Mouse (Mus musculus) adrenal gland, adult 10 weeks (tissue): ENCODE measurements around the gene Tmem192. TPM values are rescaled to one million over a fixed set of nuclear protein-coding genes. Genes with fewer than 3 reads are reported as not detected.

Source experiments
- polyA plus RNA-seq: library from polyadenylated mRNA; stranded (reverse); fragments of 350-450 nt; fragmentation: Illumina TruSeq; extraction: RNeasy Lipid Tissue Mini Kit (QIAGEN cat#74804); gene quantifications from one replicate; pipeline ENCODE4 v1.2.3, GENCODE M21; 2014; ENCODE audit warnings: low read depth, low replicate concordance

Tmem192 gene
- polyA plus RNA-seq, result 54.8 TPM

DNA sequence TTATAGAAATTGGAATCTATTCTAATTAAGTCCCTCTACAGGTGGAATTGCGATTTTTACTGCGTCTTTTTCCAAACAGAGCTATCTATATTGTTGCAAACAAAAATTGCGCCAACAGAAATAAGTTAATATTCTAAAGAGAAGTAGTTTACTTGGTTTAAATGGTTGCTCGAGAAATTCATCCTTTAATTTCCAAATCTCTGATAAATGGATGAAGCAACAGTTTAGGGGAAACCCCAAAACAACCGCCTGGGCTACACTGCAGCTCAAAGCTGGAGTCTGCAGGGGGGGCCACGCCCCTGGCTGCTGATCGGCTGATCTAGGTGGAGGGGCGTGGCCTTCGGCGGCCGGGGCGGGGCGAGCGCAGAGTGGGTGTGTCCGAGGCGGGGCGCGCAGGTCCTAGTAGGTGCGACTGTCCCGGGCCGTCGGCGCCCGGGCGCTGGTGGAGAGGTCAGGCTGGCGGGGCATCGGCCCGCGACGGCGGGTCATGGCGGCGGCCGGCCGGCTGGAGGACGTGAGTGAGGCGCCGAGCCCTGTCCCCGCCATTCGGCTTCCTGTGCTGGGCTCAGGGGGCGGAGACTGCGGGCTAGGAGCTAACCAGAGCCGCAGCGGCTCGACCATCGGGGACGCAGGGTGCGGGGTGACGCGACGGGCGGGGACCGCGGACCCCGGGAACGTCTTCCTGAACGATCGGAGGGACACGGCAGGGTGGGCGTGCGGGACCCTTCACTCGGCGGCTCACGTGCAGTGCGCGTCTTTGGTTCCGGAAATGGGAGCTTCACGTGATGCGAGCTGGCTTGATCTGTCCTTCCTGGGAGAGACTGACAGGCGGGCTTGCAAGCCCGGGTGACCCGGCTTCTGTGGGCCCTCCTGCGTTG, at the start of gene Tmem192:
Gene Tmem192 (plus strand): TSS at position 366 of the 878 bp plus-strand sequence.

DNA sequence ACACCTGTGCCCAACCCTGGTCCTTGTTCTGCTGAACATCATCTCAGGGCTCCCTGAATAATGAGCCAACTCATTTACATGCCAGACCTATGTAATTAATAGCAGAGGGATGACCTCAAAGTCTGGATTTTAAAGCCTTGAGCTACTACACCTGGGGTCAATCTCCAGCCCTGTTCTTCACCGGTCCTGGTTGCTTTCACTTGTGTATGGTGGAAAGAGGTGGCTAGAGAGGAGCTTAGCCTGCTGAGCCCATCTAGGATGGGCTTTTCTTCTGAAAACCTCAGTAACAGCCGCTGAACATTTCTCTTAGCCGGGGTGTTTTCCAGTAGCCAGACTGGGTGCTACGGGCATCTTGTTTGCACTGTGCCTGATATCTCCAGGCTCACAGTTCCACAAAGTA, 40.7 kb downstream of the Tmem192 start, which contains the start of gene Trim75:
Gene Trim75 (minus strand): TSS at position 101 of the 400 bp plus-strand sequence.

DNA sequence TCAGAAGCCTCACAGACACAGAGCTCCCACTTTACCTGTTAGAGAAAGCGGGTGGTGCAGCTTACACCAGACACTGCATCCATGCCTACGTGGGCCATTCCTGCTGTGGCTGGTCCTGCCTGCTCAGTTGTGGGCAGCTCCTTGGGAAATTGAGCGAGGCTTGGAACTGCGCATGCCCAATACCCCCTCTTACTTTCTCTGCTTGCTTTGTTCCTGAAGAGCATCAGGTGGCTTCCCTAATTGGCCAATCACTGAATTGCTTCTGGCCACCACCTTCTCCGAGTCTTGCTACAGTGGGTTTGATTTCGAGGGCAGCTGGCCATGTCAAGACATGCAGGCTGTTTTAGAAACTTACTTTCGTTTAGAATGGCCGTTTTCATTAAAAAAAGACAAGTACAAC, 71.4 kb downstream of the Tmem192 start, which contains the start of the genes Trim61 and Trim60:
Gene Trim61 (minus strand): TSS at position 101 of the 400 bp plus-strand sequence.
Gene Trim60 (minus strand): TSS at position 162 of the 400 bp plus-strand sequence.

Other genes with a start within 250 kb of the Tmem192 start
- 476 TPM for gene Msmo1, start 213.4 kb upstream of the Tmem192 start, polyA plus RNA-seq
- gene Klhl2, start 97.2 kb upstream of the Tmem192 start, polyA plus RNA-seq, result 77.1 TPM
- gene Trim75, start 40.6 kb downstream of the Tmem192 start, polyA plus RNA-seq, result not detected
- gene Trim61, start 71.3 kb downstream of the Tmem192 start, polyA plus RNA-seq, result not detected
- gene Trim60, start 71.4 kb downstream of the Tmem192 start, polyA plus RNA-seq, result not detected
- gene Apela, start 90.2 kb downstream of the Tmem192 start, polyA plus RNA-seq, result not detected
- gene Gm10663, start 127.8 kb downstream of the Tmem192 start, polyA plus RNA-seq, result not detected
- not detected for gene BC030870, start 182.4 kb downstream of the Tmem192 start, polyA plus RNA-seq